Comparison of ENCODE assay signal across 9 mouse cellular contexts in genomic region chr2:30725186-30725585, GRCm38 (mm10).
DNase-seq lines count a peak whose midpoint lies in the region; ATAC-seq and TF ChIP-seq lines count a peak whose summit lies in the region.
"Had no signal": no experiment of that assay in that cellular context is flagged by ENCODE, and none has a peak within 500 bp of the region (broad histone marks: within the 10 kb centered on the region; RNA-seq: fewer than 3 reads in every experiment).

No protein-coding gene starts in this region.

- DNase-seq in gastrocnemius, adult 2 months = peak; percentile 62
- no peak for DNase-seq in gastrocnemius, postnatal 4 days (ENCODE audit: low spot score in 2 of 2)
- DNase-seq in layer of hippocampus, adult 9-11 months = no peak
- DNase-seq in thymus, postnatal 10 days (ENCODE audit: low spot score in 2 of 2) = no peak

- peaks cover 10% of the 10 kb centered on the region for H3K4me1 ChIP-seq in cortical plate, adult 2 months (ENCODE audit: control insufficient read depth, insufficient read depth, low read length)
- peaks cover 48% of the 10 kb centered on the region for H3K4me1 ChIP-seq in intestine, embryonic 16.5 days (ENCODE audit: control insufficient read depth, insufficient read depth, low read length)
- H3K4me1 ChIP-seq in liver, embryonic 16.5 days (ENCODE audit: control insufficient read depth, low read depth, low read length) = no peaks in the 10 kb centered on the region; the same call in none of the 2 replicates

- TF ChIP-seq POLR2A in cortical plate, adult 2 months (IDR thresholded peaks at IDR 0.05; ENCODE audit: extremely low read depth, insufficient read depth, low read length) = no peak

- whole genome bisulfite sequencing in intestine, embryonic 16.5 days = 35% methylated on average over 10 of the region's 10 CpGs
- 42% methylated on average over 10 of the region's 10 CpGs for WGBS in liver, embryonic 16.5 days (ENCODE audit: insufficient replicate concordance)

- H3K9ac ChIP-seq in intestine, embryonic 16.5 days (ENCODE audit: low read depth, low read length) = peak overlapping the region; percentile 70
- H3K9ac ChIP-seq in liver, embryonic 16.5 days (ENCODE audit: low read depth, low read length) = no peak overlapping the region

- H3K27ac ChIP-seq in gastrocnemius, adult 2 months = peak overlapping the region; percentile 65
- H3K27ac ChIP-seq in cortical plate, adult 2 months (ENCODE audit: insufficient read depth, low read length) = 0 out of 2 replicates have a peak overlapping the region, but pooled peaks have one; percentile 26
- H3K27ac ChIP-seq in intestine, embryonic 16.5 days (ENCODE audit: low read length) = peak overlapping the region; percentile 82
- no peak overlapping the region for H3K27ac ChIP-seq in liver, embryonic 16.5 days (ENCODE audit: low read length)

- intact Hi-C loops in gastrocnemius, adult 2 months (cut with DNase I) = no loop called here

- no peaks in the 10 kb centered on the region for H3K27me3 ChIP-seq in intestine, embryonic 16.5 days (replicated peaks; ENCODE audit: control insufficient read depth, insufficient read depth, low read length)
- H3K27me3 ChIP-seq in liver, embryonic 16.5 days (ENCODE audit: control insufficient read depth, insufficient read depth, low read depth, low read length) = peaks cover 18% of the 10 kb centered on the region

- H3K4me2 ChIP-seq in intestine, embryonic 16.5 days (ENCODE audit: low read depth, low read length) = peak overlapping the region; percentile 72
- peak overlapping the region; percentile 41 for H3K4me2 ChIP-seq in liver, embryonic 16.5 days (ENCODE audit: low read depth, low read length)

- TF ChIP-seq CTCF in gastrocnemius, adult 2 months (IDR thresholded peaks at IDR 0.05) = no peak
- no peak for TF ChIP-seq CTCF in cortical plate, adult 2 months (IDR thresholded peaks at IDR 0.05; ENCODE audit: extremely low read depth, insufficient read depth, low read length)

- peak; percentile 81 for ATAC-seq in intestine, embryonic 16.5 days
- no peak for ATAC-seq in liver, embryonic 16.5 days (ENCODE audit: low read depth)
- no peak for ATAC-seq in megakaryocyte, adult 5-6 weeks (ENCODE audit: poor library complexity, severe bottlenecking)

- no peaks in the 10 kb centered on the region for H3K36me3 ChIP-seq in intestine, embryonic 16.5 days (ENCODE audit: control insufficient read depth, insufficient read depth, low read length)
- no peaks in the 10 kb centered on the region for H3K36me3 ChIP-seq in liver, embryonic 16.5 days (ENCODE audit: control insufficient read depth, insufficient read depth)

- H3K9me3 ChIP-seq in intestine, embryonic 16.5 days (ENCODE audit: control insufficient read depth, low read length) = no peaks in the 10 kb centered on the region
- H3K9me3 ChIP-seq in liver, embryonic 16.5 days (replicated peaks; ENCODE audit: control insufficient read depth, low read length) = no peaks in the 10 kb centered on the region

- H3K4me3 ChIP-seq in gastrocnemius, adult 2 months = peak overlapping the region; percentile 53
- H3K4me3 ChIP-seq in cortical plate, adult 2 months (ENCODE audit: insufficient read depth, low read length) = no peak overlapping the region
- peak overlapping the region; percentile 41 for H3K4me3 ChIP-seq in intestine, embryonic 16.5 days (ENCODE audit: low read length)
- H3K4me3 ChIP-seq in liver, embryonic 16.5 days (ENCODE audit: low read depth, low read length) = peak overlapping the region; percentile 5; the same call in 1 of the 2 replicates
- H3K4me3 ChIP-seq: erythroblast, embryonic 14.5 days had no signal
